Mouse (Mus musculus): ENCODE results near the gene Rasa3. TPM values are rescaled to one million over a fixed set of nuclear protein-coding genes. Genes with fewer than 3 reads are reported as not detected.

Rasa3 gene
- polyA plus RNA-seq, 1 experiment from 2014 or later = 28.1 TPM

DNA sequence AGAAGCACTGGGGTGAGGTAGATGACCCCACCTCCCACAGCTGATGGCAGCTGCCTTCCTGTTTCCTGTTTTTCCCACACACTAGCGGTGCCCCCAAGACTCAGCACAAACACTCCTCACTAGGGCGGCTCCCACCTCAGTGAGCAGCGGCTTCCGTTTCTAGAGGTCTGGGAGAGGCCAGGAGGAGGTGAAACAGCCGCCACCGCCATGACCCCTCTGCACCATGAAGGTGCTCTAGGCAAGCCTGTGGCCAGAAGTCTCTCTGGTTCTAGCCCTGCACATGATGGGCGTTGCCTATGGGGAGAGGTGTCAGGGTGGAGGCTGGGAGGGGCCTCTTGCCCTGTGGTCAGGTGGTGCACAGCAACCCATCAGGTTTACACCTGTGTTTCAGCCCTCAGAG lies 77.2 kb downstream of the Rasa3 start:
- no peaks in the 10 kb centered on the region for H3K27me3 ChIP-seq
- ChIA-PET CTCF (no interaction called here), POLR2A (no interaction called here)
- no peak for TF ChIP-seq CTCF (IDR thresholded peaks at IDR 0.05)
- ATAC-seq (no peak), DNase-seq (ENCODE audit: low read depth, low spot score) (no peak)
- in situ Hi-C loops (cut with MboI; ENCODE audit: low pct_unique_long_range_greater_than_20kb) = loop anchor here (5.0 kb wide), 2 partner anchors 38 to 77 kb away; partner anchors contain the start of genes 1700029H14Rik and Rasa3

- H3K27me3 ChIP-seq = no peaks in the 10 kb centered on the region
- ATAC-seq = no peak
- ChIA-PET CTCF (no interaction called here), POLR2A (no interaction called here)
- TF ChIP-seq CTCF (IDR thresholded peaks at IDR 0.05) = no peak
- in situ Hi-C loops (cut with MboI; ENCODE audit: low pct_unique_long_range_greater_than_20kb) = no loop called here
- no peak for DNase-seq (ENCODE audit: low read depth, low spot score)
Observed at GRCm38 (mm10) chr8:13597777-13598176, 79.6 kb downstream of the Rasa3 start.

DNA sequence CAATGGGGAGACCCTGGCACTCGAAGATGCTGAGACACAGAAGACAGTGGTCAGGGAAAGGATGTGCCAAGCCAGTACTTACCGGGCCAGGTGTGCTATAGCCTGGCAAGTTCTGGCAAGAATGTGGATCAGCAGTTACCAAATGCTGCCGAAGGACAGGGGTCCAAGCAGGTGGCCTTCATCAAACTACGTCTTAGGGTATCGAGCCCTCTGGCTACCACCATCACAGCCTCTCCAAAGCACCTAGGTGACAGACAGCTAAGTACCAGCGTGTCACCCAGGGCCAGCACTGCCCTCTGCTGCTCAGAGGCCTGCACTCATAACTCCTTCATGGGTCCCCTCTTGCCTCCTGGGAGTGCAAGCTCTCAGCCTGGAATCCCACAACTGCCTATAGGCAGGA lies 81.5 kb downstream of the Rasa3 start:
- no peak for ATAC-seq
- H3K27me3 ChIP-seq = no peaks in the 10 kb centered on the region
- no peak for TF ChIP-seq CTCF (IDR thresholded peaks at IDR 0.05)
- ChIA-PET CTCF (no interaction called here), POLR2A (no interaction called here)
- in situ Hi-C loops (cut with MboI; ENCODE audit: low pct_unique_long_range_greater_than_20kb) = no loop called here
- no peak for DNase-seq (ENCODE audit: low read depth, low spot score)

DNA sequence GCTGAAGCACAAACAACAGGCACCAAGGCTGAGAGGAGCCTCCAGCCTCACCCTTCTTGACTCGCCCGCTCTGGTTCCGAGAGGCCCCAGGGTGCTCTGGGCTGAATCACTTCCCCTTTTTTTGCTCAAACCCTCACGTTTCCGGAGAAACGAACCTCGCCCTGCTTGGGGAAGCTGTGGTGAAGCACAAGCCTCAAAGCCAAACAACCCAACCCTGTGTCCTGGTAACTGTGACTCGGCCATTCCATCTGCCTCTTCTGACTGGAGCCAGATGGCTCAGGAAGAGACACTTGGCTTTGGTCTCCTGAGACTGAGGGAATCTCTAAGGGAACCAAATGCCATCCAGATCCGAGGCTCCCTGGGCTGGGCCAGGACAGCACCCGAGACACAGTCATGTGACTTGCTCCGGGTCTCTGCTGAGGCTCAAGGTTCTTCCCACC lies 82.5 kb downstream of the Rasa3 start:
- TF ChIP-seq CTCF (IDR thresholded peaks at IDR 0.05) = no peak
- POLR2A ChIA-PET = no interaction called here
- in situ Hi-C loops (cut with MboI; ENCODE audit: low pct_unique_long_range_greater_than_20kb) = no loop called here
- H3K27me3 ChIP-seq = no peaks in the 10 kb centered on the region
- no peak for DNase-seq (ENCODE audit: low read depth, low spot score)
- CTCF ChIA-PET = no interaction called here
- ATAC-seq = no peak

DNA sequence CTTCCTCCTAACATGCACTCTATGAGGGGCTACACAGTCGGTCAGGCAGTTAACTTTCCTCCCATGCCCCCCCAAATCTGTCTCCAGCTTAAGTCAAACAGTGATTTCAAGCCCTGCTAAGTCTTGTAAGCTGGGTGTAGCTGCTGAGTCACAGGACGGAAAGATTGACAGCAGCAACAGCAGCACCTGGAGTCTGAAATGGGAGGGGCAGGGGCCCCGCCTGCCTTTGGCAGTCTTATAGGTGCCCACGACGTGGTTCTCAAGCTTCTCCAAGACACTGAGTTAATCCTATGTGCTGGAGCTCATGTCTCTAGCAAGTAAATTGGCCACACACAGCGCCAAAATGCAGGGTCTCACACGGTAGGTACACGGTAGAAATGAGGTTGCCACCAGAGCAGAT lies 84.1 kb downstream of the Rasa3 start:
- ChIA-PET CTCF (no interaction called here), POLR2A (interaction anchor here (0.6 kb wide), 1 partner anchor 79 kb away, joined by 3 read pairs; no protein-coding TSS in a partner anchor)
- DNase-seq (ENCODE audit: low read depth, low spot score) = no peak
- ATAC-seq = no peak
- TF ChIP-seq CTCF (IDR thresholded peaks at IDR 0.05) = no peak
- in situ Hi-C loops (cut with MboI; ENCODE audit: low pct_unique_long_range_greater_than_20kb) = no loop called here
- no peaks in the 10 kb centered on the region for H3K27me3 ChIP-seq

GRCm38 (mm10) chr8:13591246-13591645 lies 86.2 kb downstream of the Rasa3 start:
- in situ Hi-C loops (cut with MboI; ENCODE audit: low pct_unique_long_range_greater_than_20kb) = no loop called here
- ChIA-PET POLR2A (no interaction called here), CTCF (interaction anchor here (1.0 to 1.3 kb wide), 2 partner anchors 15 to 162 kb away, joined by 3 read pairs; no protein-coding TSS in a partner anchor)
- no peak for TF ChIP-seq CTCF (IDR thresholded peaks at IDR 0.05)
- DNase-seq (ENCODE audit: low read depth, low spot score) = no peak
- ATAC-seq = no peak
- no peaks in the 10 kb centered on the region for H3K27me3 ChIP-seq

DNA sequence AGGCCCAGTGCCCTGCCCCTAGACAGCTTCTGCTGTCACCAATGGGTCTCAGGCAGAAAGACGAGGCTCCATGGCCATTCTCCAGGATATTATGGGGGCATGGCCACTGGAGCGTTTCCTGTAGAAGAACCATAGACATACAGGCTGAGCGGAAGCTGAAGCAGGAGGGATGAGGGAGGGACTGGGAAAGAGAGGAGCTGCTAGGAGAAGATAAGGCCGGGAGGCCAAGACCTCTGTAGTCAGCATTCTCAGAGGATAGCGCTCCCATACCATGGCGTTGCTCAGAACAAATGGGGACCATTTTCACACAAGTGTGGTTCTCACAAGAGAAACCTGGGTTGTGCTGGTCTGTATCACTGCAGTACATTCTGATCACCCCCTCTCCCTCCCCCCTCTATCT lies 88.3 kb downstream of the Rasa3 start:
- no peak for TF ChIP-seq CTCF (IDR thresholded peaks at IDR 0.05)
- ChIA-PET POLR2A (no interaction called here), CTCF (no interaction called here)
- ATAC-seq = no peak
- DNase-seq (ENCODE audit: low read depth, low spot score) = no peak
- no peaks in the 10 kb centered on the region for H3K27me3 ChIP-seq
- in situ Hi-C loops (cut with MboI; ENCODE audit: low pct_unique_long_range_greater_than_20kb) = no loop called here

- ATAC-seq (no peak), DNase-seq (ENCODE audit: low read depth, low spot score) (no peak)
- in situ Hi-C loops (cut with MboI; ENCODE audit: low pct_unique_long_range_greater_than_20kb) = no loop called here
- CTCF ChIA-PET = no interaction called here
- POLR2A ChIA-PET = no interaction called here
- H3K27me3 ChIP-seq = no peaks in the 10 kb centered on the region
- TF ChIP-seq CTCF (IDR thresholded peaks at IDR 0.05) = no peak
Observed at GRCm38 (mm10) chr8:13584652-13585051, 92.8 kb downstream of the Rasa3 start.

- ChIA-PET CTCF (no interaction called here), POLR2A (no interaction called here)
- DNase-seq (ENCODE audit: low read depth, low spot score) (no peak), ATAC-seq (no peak)
- no peaks in the 10 kb centered on the region for H3K27me3 ChIP-seq
- in situ Hi-C loops (cut with MboI; ENCODE audit: low pct_unique_long_range_greater_than_20kb) = no loop called here
- TF ChIP-seq CTCF (IDR thresholded peaks at IDR 0.05) = no peak
Observed at GRCm38 (mm10) chr8:13577869-13578268, 99.5 kb downstream of the Rasa3 start.

- POLR2A ChIA-PET = no interaction called here
- ATAC-seq = no peak
- no peak for TF ChIP-seq CTCF (IDR thresholded peaks at IDR 0.05)
- no peak for DNase-seq (ENCODE audit: low read depth, low spot score)
- in situ Hi-C loops (cut with MboI; ENCODE audit: low pct_unique_long_range_greater_than_20kb) = no loop called here
- CTCF ChIA-PET = interaction anchor here (1.0 kb wide), 1 partner anchor 10 kb away, joined by 3 read pairs; the partner anchor contains the start of gene 1700029H14Rik
- H3K27me3 ChIP-seq = no peaks in the 10 kb centered on the region
Observed at GRCm38 (mm10) chr8:13571999-13572398, 105.4 kb downstream of the Rasa3 start.

DNA sequence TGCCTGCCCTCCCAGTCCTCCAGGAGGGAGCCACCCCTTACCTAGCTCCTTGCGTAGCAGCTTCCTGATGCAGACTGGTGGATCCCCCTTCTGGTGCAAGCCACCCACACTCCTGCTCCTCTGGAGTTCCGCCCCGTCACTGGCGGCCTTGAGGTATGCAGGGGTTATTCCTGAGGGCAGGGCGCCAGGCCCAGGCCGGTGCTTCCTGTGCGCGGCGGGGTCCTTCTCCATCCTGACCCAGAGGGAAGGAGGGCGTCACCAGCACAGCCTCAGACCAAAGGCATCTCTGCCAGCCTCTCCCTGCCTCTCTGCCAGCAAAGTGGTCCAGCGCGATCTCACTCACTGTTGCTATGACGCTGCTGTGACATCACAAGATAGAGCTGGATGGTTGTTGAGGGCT lies 115.3 kb downstream of the Rasa3 start, which contains the start of gene 1700029H14Rik:
Gene 1700029H14Rik (minus strand): TSS at position 344 of the 400 bp plus-strand sequence.
- no peak for TF ChIP-seq CTCF (IDR thresholded peaks at IDR 0.05)
- CTCF ChIA-PET = interaction anchor here (1.5 kb wide), 1 partner anchor 10 kb away, joined by 3 read pairs; no protein-coding TSS in a partner anchor
- DNase-seq (ENCODE audit: low read depth, low spot score) = no peak

DNA sequence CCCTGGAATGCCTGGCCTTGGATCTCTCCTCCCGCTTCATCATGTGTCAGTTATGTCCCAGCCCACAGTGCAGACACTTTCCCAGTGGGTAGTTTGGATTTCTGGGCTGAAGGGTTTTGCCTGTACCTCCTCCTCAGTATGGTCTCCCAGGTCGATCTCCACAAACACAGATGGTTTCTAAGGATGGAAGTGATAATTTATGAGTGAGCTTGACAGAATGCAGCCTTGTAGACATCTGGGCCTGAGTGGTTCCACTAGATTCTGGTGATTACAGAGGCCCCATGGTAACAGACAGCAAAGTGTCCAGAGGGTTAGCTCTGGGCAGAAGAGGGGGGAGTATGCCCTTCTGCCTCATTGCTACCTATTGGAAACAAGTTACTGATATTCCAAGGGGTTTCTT lies 119.9 kb downstream of the Rasa3 start:
- ChIA-PET POLR2A (interaction anchor here (0.8 to 1.0 kb wide), 2 partner anchors 116 to 183 kb away, joined by 3 read pairs; no protein-coding TSS in a partner anchor), CTCF (no interaction called here)
- ATAC-seq (no peak), DNase-seq (ENCODE audit: low read depth, low spot score) (no peak)
- H3K27me3 ChIP-seq = no peaks in the 10 kb centered on the region
- in situ Hi-C loops (cut with MboI; ENCODE audit: low pct_unique_long_range_greater_than_20kb) = no loop called here
- TF ChIP-seq CTCF (IDR thresholded peaks at IDR 0.05) = no peak

More for the DNA sequence above, 115.3 kb downstream of the Rasa3 start, which contains the start of gene 1700029H14Rik:
- ATAC-seq = no peak
- H3K27me3 ChIP-seq = no peaks in the 10 kb centered on the region
- in situ Hi-C loops (cut with MboI; ENCODE audit: low pct_unique_long_range_greater_than_20kb) = loop anchor here (5.0 kb wide), 1 partner anchor 40 kb away; no protein-coding TSS in a partner anchor
- POLR2A ChIA-PET = interaction anchor here (0.6 kb wide), 1 partner anchor 210 kb away, joined by 5 read pairs; no protein-coding TSS in a partner anchor
